Mouse (Mus musculus) left cerebral cortex, adult 18-20 months (tissue): ENCODE results near the gene Lrrc63. TPM values are rescaled to one million over a fixed set of nuclear protein-coding genes. Genes with fewer than 3 reads are reported as not detected.

Experiments
- DNase-seq, 2 experiments: peaks; one replicate each; pipeline ENCODE4 v3.0.0; 2021 to 2022; ENCODE audit warnings: low spot score in 2 of 2, mixed read lengths in 1 of 2
- total RNA-seq, 2 experiments: library from RNA; stranded (reverse); gene quantifications; 2 replicates each; pipeline ENCODE4 v1.2.3; 2021

Lrrc63 gene
- total RNA-seq, 2 experiments from 2014 or later: not detected

DNA sequence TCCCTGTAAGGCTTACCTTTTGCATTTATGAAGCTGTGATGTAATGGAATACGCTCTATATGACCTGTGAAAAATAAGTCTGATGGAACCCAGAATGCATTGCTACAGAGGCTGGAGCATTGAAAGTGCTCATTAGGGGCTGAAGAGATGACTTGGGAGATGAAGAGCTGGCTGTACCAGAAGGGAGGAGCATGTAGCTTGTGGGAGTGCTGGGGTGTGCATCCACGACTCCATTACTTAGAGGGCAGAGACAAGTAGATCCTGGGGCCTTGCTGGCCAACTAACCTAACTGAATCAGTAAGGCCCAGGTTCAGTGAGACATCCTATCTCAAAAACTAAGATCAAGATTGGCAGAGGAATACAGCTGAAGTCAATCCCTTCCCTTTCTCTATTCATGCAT is 8.5 kb upstream of the Lrrc63 start:
- DNase-seq: no peak

DNA sequence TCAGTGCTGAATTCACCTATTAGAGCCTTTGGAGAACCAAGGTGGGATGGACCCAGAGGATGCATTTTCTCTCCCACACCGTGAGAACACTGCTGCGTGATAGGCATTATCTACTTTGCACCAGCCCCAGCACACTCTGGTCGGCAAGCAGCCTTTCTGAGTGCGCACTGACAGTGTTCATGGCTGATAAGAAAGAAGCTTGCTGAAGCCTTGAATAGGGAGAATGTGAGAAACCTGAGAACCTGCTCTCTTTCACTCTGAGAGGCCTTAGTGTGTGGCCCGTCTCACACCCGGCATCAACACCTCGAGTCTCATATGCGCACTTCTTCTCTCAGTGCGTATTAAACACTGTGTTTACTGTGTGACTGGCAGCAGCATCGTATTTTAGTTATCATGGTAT is 7.8 kb upstream of the Lrrc63 start:
- no peak for DNase-seq

DNA sequence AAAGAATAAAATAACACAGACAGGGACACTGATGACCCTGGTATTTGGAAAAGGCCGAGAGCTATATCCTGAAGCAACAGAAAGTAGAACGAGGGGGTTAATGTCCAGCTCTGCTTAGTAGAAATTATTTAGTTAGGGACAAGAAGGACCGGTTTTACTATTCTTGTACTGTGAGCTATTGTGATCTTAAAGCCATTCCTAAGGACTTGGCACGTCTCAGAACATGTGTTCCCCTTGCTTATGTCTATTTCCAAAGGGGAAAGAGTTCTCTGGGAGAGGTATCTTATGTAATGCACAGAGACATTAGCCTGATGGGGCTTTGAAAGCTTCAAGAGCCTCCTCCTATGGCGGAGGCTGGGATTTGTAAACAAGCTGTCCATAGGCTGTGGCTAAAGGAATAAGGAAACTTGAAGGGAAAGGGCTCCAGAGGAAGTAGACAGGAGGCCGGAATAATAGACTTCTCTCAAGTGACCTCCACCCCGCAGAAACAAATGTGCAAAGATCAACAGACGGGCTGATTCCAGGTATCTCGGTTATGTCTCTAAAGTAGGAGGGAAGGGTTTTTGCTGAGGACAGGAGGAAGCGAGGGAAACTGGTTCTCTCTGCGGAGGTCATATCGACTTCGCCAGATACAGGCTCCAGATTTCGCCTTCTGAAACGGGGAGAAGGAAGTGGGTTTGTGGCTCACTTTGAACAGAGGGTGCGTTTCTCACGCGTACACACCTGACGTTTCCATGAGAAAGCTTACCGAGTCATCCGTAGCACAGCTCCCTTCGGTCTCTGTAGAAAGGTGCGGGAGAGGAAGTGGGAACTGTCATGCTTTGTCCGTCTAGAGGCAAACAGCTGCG is 5.7 kb upstream of the Lrrc63 start:
- no peak for DNase-seq

DNA sequence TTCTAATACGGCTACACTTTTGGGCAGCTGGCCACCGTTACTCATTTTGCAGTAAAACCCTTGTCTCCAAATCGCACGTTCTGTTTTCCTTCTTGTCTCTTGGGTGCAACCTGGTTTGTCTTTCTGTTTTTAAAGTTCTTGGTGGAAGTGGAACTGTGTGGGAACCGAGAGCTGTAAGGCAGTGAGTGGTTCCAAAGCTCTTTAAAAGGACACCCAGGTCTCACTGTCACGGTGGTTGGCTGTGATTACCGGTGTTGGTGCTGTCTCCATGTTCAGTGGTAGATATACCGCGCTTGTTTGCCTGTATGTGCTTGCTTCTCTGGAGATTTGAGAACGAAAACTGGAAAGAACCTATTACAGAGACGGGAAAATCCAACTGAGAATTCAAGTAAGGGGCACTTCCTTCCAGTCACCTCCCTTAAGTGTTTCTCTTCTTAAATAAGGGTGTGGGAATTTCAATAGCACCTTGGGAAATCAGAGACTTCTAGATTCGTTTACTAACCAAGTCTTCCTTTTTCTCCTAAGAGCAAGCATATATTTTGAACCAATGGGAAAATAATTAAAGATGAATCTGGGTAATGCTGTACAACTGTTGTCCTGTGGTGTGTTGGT is 749 bp upstream of the Lrrc63 start:
- DNase-seq: no peak

DNA sequence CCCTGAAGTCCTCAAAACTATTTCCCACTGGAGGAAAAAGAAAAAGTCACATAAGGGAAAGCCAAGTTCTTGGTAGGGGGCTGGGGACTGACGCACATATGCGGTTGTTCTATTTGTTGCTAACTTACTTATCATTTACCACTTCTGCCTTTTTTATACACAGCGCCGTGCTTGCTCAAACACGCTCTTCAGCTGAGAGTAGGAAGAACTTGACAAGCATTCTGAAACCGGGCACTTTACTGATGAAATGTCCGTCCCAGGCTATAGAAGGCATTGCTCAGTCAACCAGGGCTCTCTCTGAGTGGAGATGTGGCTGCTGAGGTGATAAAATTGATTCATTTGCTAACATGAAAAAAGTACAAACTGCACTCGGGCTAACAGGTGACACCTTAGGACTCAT is 9.0 kb downstream of the Lrrc63 start:
- no peak for DNase-seq

DNA sequence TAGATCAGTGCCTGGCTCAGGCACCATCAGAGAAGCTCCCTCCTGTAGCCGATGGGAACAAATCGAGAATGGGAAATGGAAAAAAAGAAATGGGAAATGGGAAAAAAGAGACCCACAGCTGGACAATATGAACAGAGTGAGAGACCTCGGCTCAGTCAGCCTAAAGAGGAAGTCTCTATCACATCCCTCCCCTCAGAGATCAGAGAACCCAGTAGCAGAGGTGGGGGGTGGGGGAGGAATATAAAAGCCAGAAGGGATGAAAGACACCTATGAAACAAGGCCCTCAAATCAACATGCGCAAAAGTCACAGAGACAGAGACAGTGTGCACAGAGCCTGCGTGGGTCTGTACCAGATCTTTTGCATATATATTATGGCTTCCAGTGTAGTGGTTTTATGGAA is 27.7 kb downstream of the Lrrc63 start:
- no peak for DNase-seq

DNA sequence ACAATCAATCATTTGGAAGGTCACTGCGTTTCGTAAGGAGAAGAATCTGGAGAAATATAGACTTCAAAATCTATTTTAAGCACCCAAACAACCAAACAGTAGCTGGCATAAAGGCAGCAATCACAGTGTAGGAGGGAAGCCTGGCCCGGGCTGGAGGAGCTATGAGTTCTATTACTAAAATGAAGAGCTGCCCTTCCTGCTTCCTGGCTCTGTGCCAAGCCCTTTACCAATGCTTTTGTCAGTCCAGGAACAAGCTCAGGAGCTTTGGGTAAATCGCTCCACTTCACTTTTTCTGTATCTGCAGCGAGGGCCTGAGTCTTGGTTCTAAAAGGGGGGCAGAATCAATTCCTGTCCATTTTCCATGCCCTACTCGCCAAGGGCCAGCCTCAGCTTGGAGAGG is 52.7 kb downstream of the Lrrc63 start:
- no peak for DNase-seq

DNA sequence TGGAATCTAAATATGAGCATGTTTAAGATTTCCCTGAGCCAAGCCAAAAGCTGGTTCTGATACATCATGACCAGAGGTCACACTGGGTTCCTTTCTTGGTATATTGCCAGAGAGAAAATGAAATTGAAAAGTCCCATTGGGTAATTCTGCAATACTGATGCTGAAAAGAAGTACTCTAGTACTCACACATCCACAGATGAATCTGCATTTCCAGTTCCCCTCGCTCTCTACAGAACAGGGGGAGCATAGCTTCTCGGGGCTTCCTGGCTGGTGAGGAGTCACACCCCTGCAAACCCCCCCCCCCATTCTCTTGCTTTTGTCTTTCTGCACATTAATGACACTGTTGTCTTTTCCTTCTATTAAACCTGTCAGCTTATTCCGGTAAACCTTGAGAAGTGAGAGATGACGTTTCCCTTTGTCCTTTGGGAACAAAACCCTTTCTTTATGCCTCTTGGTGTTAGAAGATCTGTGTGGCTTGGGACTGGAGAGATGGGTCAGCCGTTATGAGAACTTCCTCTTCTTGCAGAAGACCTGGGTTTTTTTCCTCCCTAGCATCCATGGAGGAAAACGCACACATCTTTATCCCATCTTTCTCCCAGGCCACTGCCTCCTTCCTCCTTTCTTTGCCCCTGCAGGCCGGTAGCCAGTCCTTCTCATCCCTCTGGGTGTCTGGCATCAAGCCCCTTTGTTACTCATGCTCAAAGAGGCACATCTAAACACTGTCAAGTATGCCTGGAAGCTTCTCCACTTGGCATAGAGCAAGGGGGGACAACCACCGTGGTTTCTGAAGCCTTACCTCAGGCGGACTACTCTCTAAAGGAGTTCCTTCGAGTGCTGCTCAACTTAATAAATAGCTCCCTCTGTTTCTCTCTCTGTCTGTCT is 55.1 kb downstream of the Lrrc63 start:
- no peak for DNase-seq

DNA sequence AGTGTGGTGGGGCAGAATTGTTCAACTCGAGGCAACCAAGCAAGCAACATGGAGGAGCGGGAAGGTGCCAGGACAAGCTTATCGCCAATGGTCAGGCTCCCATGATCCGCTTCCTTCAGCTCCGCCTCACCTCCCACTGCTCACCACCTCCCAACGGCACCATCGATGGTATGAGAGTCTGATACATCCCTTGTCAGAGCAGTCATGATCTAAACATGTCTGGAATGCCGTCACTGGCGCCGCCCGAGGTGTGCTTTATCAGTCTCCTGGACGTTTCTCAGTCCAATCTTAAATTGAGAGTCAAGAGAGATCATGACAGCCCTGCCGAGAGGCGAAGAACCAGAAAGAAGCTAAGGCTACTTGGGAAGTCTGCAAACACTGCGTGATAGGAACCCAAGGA is 59.6 kb downstream of the Lrrc63 start:
- no peak for DNase-seq

DNA sequence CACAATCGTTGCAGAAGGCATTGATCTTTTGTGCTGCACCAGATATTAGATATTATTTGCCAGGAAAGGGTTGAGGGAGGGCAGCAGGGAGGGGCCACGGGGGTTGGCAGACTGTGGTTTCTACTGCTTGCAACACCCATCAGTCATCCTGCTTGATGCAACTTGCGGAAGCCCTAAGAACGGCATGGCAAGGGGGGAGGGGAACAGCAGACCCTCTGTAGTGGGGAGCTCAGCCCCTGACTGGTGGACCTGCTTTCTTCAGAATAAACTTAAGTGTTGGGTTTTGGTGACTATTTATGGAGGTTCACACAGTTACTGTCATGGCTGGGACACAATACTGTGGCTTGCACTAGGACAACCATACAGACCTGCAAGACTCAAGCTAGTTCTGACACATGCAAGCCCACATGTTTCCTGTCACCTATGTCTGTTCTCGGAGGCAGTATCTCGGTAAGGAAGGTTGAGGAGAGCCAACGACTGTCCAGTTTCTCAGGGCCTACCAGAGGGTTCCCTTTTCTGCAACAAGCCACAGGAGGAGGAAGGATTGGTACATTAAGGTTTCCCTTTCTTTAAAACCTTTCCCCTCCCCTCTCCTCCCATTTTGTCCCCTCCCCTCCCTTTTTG is 61.2 kb downstream of the Lrrc63 start:
- no peak for DNase-seq

DNA sequence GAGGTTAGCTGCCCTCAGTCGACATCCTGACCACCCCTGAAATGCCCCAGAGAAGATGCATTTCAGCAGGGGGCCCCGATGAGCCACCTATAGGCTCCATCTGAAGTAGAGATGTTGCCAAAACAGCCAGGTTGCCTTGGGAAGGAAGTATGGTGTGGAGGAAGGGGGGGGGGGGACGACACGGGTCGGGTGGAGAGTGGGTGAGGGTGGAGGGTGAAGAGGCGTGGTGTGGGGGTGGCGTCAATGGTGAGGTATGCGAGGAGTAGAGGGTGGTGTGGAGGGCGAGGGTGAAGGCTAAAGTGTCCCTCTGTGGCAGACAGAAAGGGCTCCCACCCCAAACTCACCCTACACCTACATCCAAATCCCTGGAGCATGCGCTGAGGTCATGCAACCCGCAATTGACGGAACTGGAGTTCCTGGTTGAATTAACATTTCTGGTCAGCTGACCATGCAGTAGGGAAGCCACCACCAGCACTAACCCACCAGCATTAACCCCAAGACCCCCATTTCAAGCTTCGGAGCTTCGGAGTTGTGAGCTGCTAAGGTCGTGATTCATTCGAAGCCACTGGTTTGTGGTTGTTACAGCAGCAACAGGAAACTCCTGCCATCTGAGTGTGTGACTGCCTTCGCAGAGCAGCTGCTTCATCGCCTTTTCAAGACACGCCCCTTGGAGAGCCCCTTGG is 62.1 kb downstream of the Lrrc63 start:
- no peak for DNase-seq

DNA sequence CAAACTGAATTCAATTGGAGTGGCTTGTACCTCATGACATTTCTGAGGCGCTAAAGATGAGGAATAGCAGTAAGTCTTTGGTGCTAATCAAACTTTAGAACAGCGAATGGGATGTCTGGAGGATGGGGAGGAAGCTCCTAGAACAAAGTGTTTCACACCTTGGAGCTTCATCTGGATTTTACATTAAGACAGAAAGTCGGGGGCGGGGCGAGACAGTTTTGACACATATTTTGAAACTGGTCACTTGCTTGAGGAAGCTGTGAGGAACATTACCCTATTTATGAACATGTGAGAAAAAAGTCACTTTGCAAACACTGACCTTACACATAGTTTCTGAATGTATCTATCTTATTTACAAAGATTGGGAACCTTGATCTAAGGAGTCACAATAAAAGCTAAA is 65.5 kb downstream of the Lrrc63 start:
- DNase-seq: no peak

DNA sequence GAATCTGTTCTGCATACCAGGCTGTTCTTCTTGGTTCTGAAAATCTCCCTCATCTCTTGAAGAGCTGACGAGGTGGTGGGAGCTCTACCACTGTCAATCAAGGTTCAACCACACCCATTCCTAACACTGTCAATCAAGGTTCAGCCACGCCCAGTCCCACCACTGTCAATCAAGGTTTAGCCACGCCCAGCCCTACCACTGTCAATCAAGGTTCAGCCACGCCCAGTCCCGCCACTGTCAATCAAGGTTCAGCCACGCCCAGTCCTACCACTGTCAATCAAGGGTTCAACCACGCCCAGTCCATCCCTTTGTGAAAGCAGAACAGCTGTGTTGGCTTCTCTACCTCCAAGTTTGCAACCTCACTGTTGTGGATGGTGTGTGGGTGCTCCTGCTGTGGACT is 66.2 kb downstream of the Lrrc63 start:
- no peak for DNase-seq

DNA sequence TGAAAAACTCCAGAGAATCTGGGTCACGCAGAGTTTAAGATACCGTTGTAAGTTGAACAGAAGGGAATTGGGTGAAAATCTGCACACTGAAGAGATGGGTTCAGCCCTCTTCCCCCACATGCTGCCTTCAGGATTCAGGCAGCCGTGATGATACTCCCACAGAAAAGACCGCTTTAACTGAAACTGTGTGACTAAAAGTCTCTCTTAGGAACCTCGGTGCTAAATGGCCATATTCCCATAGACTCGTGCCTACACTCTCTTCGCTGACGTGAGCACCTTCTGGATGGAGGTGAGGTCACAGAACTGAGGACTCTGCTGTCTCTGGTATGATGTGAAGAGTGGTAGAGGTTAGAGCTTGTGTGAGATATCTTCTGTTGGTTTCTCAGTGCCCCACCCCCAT is 66.7 kb downstream of the Lrrc63 start:
- DNase-seq: peak in 1 of 2 experiments; percentile 5

DNA sequence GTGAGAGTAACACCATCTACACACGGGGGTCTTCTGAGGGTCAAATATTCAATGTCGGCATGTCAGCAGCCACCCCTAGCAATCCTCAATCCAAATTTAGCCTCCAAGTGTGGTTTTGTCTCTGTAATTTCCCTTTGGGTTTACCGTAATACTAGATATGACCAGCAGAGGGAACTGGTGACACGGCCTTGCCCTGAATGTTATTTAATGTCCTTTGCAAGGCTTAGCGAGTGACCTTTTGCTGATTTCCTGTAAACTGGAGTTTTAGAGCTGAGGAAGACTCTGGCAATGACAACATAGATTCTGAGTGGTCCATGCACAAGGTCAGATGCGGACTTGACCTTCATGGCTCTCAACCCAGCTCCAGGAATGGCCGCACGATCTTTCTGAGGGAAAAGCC is 70.1 kb downstream of the Lrrc63 start:
- peak; percentile 12 to 21 for DNase-seq

DNA sequence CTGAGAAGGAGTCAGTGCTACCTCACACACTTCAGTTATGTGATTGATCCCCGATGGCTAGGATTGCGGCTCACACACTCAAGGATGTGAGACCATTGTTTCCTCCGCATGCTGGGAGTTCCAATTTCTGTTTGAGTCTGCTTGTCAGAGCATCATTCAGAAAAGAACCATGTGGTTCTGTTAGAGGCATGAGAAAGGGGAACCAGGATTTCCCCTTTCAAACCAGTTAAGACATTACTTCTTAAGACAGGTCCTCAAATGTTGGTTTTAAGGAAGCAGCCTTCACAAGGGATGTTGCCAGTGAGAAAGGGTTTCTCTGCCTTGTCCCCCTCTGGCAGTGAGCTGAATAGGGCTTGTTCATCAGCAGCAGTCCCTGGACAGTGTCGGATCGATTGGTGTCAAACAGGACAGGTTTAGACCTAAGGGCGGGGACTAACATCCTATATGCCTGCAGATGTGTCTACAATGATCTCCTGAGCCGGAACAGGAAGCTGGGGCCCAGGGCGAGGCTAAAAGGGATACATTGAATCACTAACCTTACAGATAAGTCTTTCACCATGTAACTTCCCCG is 73.7 kb downstream of the Lrrc63 start:
- no peak for DNase-seq

DNA sequence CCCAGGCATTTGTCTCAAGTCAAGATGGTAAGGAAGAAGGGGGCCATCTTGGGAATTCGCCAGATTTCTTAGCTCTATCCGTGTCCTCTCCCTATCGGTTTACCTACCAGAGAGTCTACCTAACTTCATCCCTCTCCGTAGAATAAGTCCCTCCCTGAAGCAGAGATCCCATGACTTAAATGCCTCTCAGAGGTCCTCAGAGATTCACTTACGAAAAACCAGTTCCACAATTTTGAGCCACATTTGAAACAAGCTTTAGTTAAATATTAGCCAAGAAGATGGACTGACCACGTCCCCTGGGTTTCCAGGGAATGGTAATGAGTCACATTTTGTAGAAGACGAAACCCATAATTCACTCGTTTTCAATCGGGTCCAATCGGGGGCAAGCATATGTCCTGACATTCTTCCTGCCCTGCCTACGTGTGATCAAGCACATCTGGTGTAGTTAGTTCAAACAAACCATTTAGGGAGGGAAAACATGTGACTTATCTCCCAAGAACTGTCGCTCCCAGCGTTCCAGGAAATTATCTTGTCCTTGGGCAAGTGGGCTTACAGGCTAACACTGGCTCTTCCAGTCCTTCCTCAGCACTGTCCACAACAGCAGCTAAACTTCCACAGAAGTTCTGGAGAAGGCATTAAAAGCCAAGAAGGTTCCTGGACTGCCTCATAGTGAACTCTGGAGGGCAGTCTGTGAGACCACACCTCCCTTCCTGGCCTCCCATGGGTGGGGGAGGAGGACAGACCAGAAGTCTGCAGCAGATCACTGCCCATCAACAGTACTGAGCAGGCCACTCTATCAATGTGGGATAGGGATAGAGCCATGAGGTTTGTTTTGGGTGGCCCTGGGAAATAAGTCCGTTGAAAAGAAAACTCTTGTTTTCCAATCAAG is 76.0 kb downstream of the Lrrc63 start:
- no peak for DNase-seq

DNA sequence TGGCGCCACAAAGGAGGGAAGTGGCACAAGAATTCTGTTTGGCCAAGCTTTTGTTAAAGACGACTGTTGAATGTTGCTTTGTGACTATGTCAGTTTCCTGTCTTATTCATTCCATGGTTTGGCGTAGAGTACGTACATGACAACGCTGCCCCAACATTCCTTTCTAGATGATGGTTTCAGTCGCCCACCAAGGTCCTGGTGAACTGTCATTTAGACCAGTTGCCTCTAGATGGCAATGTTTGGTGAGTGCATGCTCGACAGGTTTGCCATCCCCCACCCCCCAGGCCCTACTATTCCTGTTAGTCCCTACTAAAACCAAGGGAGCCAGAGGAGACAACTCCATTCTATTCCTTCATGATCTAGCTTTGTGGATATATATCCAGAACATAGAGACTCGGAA is 78.2 kb downstream of the Lrrc63 start:
- no peak for DNase-seq

DNA sequence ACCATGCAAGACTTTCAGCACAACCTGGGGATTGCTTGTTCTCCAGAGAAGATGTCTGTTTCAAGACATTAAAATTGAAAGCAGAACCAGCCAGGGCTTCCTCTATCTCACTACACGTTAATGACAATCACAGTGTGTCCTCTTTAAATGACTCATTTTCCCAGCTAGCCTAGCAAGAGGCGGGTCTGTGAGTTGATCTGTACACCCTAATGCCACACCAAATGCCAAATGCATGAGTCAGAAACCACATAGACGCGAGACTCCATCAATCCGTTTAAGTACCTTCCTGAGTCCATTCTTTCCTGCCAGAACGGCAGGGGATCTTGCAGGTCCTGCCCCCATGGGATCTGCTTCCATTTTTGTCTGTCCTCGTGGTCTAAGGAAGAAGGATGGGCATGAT is 85.5 kb downstream of the Lrrc63 start:
- DNase-seq: no peak

DNA sequence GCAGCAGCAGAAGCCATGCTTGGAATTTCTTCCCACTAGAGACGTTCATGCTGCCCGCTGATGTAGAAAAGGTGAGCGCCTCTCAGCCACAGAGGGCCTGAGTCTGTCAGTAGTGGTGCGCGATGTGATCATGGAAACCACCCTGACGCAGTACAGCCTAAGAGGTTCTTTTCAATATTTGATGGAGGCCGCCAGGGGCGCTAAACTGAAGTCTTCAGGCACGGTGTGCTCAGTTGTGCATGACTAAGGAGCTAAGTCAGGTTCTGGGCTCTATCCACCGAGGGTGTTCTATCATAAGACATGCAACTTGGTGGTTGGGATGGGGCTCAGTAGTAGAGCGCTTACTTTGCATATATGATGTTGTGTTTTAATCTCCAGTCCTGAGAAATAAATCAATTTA is 95.2 kb downstream of the Lrrc63 start:
- no peak for DNase-seq
